Mouse (Mus musculus): Measurements from ENCODE around the gene Zfp653.

The Zfp653 gene

DNA sequence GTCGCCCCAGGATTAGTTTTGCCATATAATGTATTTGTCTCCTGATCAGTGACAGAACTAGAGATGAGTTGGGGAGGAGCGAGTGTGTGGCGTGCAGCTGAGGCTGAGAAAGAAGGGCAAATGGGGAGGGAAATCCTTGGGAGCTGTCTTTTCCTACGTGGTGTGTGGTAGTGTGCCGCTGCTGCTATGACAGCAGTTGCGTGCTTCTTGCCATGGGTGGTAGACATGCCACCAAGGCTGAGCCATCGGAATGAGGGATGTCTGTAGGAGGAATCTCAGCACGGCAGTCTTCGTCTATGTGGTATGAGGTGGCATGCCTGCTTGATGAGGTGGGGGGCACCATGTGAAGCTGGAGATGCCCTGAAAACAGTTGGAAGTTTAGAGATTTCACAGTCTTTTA is 40.8 kb downstream of the Zfp653 start:
- DNase-seq (ENCODE audit: low spot score in 2 of 2), result no peak

DNA sequence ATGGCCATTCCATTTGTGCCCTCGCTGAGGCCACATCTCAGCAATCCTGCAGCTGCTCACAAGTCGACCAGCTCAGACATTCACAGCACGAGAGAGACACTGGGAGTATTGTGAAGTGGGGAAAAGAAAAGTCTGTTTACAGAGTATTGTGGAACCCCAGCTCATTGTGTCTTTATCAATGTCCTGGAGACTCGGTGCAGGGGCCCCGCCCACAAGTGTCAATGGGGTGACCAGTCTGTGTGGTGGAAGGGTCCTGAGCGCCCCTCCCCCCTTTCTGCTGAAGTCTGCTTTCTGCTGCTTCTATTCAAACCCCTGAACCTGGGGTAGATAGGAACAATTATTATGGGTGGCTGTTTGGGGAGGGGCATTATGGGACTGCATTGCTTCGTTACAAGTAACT is 42.7 kb downstream of the Zfp653 start:
- DNase-seq (ENCODE audit: low spot score in 2 of 2), result no peak

DNA sequence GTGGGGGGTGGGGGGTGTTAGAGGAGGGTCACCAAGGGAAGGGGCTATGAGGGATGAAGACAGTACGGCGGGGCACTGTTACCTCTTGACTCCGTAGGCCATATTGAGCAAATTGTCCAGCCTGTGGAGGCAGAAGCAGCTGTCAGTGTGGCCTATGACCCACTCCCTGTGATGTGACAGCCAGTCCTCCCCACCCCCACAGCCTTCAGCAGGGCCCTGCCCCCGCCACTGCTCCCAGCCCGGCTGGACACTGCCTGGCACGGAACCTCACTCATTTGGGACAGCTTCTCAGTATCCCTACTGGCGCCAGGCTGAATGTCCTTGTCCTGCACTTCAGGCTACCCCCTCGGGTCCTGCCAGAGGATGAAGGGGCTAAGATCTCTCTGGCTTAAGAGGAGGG is 46.6 kb downstream of the Zfp653 start:
- no peak for DNase-seq (ENCODE audit: low spot score in 2 of 2)

DNA sequence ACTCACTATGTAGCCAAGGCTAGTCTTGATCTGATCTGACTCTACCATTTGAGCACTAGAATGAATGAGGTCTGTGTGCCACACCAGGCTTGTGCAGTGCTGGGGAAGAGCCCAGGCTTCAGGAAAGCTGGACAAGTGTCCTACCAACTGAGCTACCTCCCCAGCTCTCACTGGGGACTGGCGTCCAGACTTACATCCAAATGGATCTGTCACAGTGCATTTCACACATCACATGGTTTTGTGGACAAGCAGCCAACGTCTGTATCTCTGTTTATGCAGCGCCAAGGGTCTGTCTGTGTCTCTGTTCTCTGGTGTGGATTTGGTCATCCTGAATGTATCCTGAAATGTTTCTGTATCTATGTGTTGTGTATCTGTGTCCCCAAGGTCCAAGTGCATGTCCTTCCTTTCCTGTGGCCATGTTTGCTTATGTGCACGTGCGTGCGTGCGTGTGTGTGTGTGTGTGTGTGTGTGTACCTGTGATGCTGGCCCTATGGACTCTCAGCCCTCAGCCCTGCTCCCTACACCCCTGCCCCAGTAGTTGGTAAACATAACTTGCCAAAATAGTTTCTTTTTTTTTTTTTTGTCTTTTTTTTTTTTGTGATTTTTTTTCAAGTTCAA is 53.9 kb downstream of the Zfp653 start:
- DNase-seq (ENCODE audit: low spot score in 2 of 2), result no peak

DNA sequence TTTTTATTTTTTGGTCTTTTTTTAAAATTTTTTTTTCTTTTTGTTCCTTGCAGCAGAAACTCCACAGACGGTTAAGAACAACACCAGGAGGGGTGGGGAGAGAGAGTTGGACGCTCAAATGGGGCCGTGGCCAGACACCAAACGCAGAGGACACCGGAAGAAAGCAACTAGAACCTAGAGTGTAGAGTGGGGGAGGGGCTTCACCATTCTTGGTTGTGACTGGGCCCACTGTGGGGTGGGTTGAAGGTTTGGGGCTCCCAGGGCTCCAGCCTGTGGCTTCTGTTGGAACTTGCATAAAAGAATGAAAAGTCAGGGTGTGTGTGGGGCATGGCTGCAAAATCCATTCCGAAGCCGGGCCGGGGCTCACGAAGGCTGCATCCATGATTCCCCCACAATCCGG is 54.9 kb downstream of the Zfp653 start:
- DNase-seq (ENCODE audit: low spot score in 2 of 2), result no peak

DNA sequence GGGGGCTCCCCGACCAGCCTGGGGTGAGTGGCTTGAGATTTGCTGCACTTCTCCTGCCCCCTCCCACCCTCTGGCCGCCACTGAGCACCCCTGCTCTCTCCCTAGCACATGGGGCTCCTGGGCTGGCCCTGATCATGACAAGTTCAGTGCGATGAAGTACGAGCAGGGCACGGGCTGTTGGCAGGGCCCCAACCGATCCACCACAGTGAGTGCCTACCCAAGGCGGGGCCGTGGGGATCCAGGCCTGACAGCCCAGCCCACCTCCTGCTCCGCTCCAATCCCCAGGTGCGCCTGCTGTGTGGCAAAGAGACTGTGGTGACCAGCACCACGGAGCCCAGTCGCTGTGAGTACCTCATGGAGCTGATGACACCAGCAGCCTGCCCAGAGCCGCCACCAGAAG is 58.4 kb downstream of the Zfp653 start:
- DNase-seq (ENCODE audit: low spot score in 2 of 2), result no peak

DNA sequence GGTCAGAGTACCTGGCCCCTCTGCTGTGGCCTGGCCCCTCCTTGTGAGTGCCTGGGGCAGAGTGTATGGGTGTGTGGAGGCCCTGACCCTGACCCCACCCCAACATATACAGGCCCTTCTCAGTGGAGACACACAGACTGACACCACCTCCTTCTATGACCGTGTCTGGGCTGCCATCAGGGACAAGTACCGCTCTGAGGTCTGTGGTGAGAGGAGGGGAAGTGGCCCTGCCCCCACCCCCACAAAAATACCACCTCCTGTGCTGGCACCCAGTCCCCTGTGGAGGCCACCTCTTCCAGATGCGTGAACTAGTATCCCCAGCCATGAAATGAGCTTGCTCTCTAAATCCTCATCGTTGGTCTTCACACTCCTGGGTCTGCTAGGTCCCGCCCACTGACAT is 60.1 kb downstream of the Zfp653 start:
- no peak for DNase-seq (ENCODE audit: low spot score in 2 of 2)

Data from heart, adult 9 months (tissue).